Mouse (Mus musculus) forebrain, embryonic 10.5 days (tissue): ENCODE data around the gene Teddm3. TPM values are rescaled to one million over a fixed set of nuclear protein-coding genes. Genes with fewer than 3 reads are reported as not detected.
"Not testable (repeated sequence)": the region's sequence is repeated elsewhere in the genome, so short reads cannot be mapped to it uniquely, and the experiment has no call there.

ENCODE experiments used
- DNase-seq: peaks from one replicate; pipeline ENCODE4 v3.0.0-alpha.2; 2017; ENCODE audit warnings: low spot score; ENCODE audit errors: extremely low spot score
- H3K27ac ChIP-seq: fragments of 300-500 bp; sonication (generic); 2 replicates; pipeline ENCODE4 v1.5.1; 2016; ENCODE audit warnings: mild to moderate bottlenecking
- H3K27me3 ChIP-seq: fragments of 300-500 bp; sonication (generic); 2 replicates; pipeline ENCODE4 v1.6.1; 2016; ENCODE audit warnings: mild to moderate bottlenecking; ENCODE audit not compliant: poor library complexity, severe bottlenecking
- H3K36me3 ChIP-seq: fragments of 300-500 bp; sonication (generic); replicated peaks from 2 replicates; pipeline ENCODE4 v1.6.1; 2016; ENCODE audit warnings: mild to moderate bottlenecking, moderate library complexity
- H3K4me1 ChIP-seq: fragments of 300-500 bp; sonication (generic); 2 replicates; pipeline ENCODE4 v1.6.1; 2016
- H3K4me3 ChIP-seq: fragments of 300-500 bp; sonication (generic); 2 replicates; pipeline ENCODE4 v1.5.1; 2016; ENCODE audit warnings: mild to moderate bottlenecking, moderate library complexity
- H3K9me3 ChIP-seq: fragments of 300-500 bp; sonication (generic); 2 replicates; pipeline ENCODE4 v1.6.1; 2016; ENCODE audit warnings: mild to moderate bottlenecking, moderate library complexity
- WGBS: fragments of 180-500 bp; shearing (Covaris S2); methylation state at CpG from one replicate; pipeline ENCODE4 v1.1.7; 2016; 5-methylcytosine and 5-hydroxymethylcytosine counted together
- polyA plus RNA-seq: library from polyadenylated mRNA; unstranded; fragments of >200 nt; fragmentation: Nextera tagmentation; extraction: Ambion mirVana; gene quantifications from 2 replicates; pipeline ENCODE4 v1.2.1, GENCODE M21; 2016

Gene Teddm3
- polyA plus RNA-seq, 1 experiment from 2014 or later = not detected

DNA sequence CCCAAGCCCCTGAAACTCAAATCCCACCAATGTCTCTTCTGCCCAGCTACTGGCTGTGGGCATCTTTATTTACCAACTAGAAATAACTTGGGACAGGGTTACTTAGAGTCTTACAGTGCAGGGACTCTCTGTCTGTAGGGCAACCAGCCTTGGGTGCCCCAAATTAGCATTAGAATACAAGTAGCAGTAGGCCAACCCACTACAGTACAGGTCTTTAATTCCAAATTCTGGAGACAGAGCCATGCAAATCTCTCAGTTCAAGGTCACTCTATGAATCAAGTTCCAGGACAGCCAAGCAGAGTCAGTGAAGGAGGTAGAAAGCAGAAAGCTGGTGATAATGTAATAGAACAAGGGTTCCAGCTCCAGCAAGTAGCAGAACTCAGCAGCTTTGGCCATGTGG, 30.9 kb upstream of the Teddm3 start:
- Histone ChIP-seq H3K4me1 (peaks cover 9% of the 10 kb centered on the region), H3K36me3 (no peaks in the 10 kb centered on the region), H3K27ac (no peak overlapping the region), H3K4me3 (no peak overlapping the region), H3K9me3 (no peaks in the 10 kb centered on the region), H3K27me3 (no peaks in the 10 kb centered on the region)
- DNase-seq = no peak

DNA sequence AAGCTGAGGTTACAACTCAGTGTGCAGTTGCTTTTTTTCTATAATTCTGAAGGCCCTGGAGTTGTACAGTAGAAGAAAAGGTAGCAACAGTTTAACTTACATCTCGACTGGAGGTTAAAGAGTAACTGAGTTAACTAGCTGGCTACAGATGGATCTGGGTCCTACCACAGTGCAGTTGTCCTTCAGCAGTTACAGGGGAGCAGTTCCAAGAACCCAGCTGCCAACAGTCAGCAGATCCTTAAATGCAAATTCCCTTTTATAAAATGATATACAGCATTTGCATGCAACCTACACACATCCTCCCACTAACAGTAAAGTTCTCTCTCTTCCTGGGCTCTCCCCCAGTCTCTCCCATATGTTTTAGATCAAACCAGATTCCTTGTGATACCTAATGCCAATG, 28.3 kb upstream of the Teddm3 start:
- H3K4me3 ChIP-seq = no peak overlapping the region
- no peaks in the 10 kb centered on the region for H3K27me3 ChIP-seq
- WGBS = 83% methylated on average over 1 of the region's 1 CpGs
- H3K9me3 ChIP-seq = no peaks in the 10 kb centered on the region
- DNase-seq = no peak
- no peaks in the 10 kb centered on the region for H3K36me3 ChIP-seq
- no peak overlapping the region for H3K27ac ChIP-seq
- no peaks in the 10 kb centered on the region; the same call in 1 of the 2 replicates for H3K4me1 ChIP-seq

- no peak for DNase-seq
- Histone ChIP-seq H3K9me3 (no peaks in the 10 kb centered on the region), H3K36me3 (no peaks in the 10 kb centered on the region), H3K4me1 (no peaks in the 10 kb centered on the region), H3K27ac (no peak overlapping the region), H3K27me3 (no peaks in the 10 kb centered on the region), H3K4me3 (no peak overlapping the region)
- no CpG with 5 or more reads among the region's 1 CpGs for WGBS
Measured at GRCm38 (mm10) chr16:21175236-21175635, 21.4 kb upstream of the Teddm3 start.

DNA sequence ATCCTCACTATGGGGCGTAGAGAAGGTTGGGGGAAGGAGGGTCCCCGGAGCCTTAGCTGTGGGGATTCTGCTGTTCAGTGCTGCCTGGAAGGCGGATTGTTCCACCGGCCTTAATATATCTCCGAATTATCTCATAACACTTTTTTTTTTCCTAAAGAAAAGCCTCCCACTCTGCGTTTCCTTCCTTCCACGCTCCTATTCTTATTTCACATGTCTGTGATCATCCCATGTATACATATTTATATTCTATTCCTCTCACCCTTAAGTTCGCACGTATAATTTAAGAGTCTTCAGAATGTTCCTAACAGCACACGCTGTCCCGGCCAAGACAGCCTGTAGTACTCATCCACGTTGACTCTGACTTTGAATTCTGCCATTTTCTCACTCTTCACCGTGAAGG, 14.9 kb upstream of the Teddm3 start:
- WGBS = 91% methylated on average over 13 of the region's 13 CpGs
- no peak overlapping the region for H3K4me3 ChIP-seq
- no peak overlapping the region for H3K27ac ChIP-seq
- no peak for DNase-seq
- H3K27me3 ChIP-seq = no peaks in the 10 kb centered on the region
- no peaks in the 10 kb centered on the region for H3K4me1 ChIP-seq
- H3K9me3 ChIP-seq = no peaks in the 10 kb centered on the region
- H3K36me3 ChIP-seq = no peaks in the 10 kb centered on the region

DNA sequence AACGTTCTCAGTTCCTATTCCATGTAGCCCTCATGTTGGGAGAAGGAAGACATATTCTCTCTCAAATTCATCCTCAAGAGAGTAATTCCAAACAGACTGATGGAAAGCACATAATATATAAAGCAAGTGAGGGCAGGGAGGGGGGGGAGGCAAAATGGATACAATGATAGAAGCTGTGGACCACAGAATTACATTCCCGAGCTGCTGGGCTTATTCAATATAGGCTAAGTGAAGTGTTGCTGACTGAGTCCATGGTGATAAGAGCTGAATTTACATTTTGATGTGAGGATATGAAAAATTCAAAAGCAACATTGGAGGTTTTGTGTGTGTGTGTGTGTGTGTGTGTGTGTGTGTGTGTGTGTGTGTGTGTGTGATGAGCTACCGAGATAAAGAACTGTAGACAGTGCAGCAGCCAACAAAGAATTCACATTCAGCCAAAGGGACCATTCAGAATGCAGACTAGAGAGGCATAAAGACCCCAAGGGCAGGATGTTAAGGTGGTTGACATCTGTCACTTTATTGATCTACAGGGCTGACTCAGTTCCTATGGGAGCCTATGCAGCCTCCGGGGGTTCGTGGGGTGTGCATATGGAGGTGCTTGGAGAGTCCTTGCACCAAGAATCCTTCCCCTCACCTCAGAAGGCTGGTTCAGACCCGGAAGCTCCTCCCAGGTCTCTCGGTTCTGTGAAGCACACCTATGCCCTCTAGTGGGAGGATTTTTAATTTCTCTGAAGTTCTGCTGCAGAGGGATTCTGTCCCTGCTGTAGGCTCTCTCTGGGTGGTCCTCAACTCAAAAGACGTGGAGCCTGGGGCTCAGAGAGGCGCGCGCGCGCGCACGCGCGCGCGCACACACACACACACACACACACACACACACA, 11.8 kb upstream of the Teddm3 start:
- not testable (repeated sequence) for H3K36me3 ChIP-seq, H3K27ac ChIP-seq, H3K4me3 ChIP-seq, H3K4me1 ChIP-seq, H3K27me3 ChIP-seq, H3K9me3 ChIP-seq, DNase-seq
- WGBS = 63% methylated on average over 5 of the region's 19 CpGs

DNA sequence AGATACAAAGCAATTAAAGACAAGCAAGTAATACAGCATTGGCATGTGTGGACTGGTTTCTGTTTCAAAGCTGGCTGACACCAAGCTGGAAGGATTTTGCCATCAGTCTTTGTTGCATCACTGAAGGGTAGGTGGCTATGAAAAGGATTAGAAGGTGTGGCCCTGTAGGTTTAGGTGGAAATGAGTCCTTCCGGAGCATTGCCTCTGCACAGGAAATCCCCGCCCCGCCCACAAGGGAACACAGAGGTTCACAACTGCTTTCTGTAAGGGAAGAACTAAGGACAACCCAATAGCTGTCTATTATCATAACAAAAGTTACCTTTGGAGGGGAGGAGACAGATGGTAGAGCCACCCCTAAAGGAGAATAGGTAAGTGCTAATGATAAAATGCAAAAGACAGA, 9.6 kb upstream of the Teddm3 start:
- H3K4me1 ChIP-seq, H3K9me3 ChIP-seq, H3K27me3 ChIP-seq, DNase-seq, H3K36me3 ChIP-seq, H3K27ac ChIP-seq, H3K4me3 ChIP-seq: not testable (repeated sequence)
- 90% methylated on average over 3 of the region's 3 CpGs for WGBS

GRCm38 (mm10) chr16:21159226-21159625, 5.4 kb upstream of the Teddm3 start:
- not testable (repeated sequence) for H3K4me1 ChIP-seq, H3K27ac ChIP-seq, DNase-seq, H3K36me3 ChIP-seq, H3K4me3 ChIP-seq, H3K9me3 ChIP-seq, H3K27me3 ChIP-seq
- WGBS = 95% methylated on average over 1 of the region's 1 CpGs

DNA sequence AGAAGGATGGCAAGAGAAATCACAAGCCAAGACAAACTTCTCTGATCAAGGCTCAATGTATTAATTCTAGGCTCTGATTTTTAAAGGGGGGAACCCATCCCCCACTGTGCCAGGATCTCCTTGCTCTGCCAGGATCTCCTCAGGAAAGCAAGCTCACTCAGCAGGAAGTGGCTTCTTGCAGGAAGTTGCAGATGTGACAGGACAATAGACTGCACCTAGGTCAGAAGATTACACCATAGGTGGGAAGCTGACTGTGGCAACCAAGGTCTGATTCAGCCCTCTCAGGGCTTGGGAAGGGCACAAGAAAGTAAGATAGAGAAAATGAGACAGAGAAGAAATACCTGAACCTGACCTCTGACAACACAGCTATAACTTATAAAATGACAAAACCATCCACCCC, 2.5 kb upstream of the Teddm3 start:
- H3K27ac ChIP-seq, H3K4me1 ChIP-seq, H3K4me3 ChIP-seq, DNase-seq, H3K9me3 ChIP-seq, H3K27me3 ChIP-seq, H3K36me3 ChIP-seq: not testable (repeated sequence)

DNA sequence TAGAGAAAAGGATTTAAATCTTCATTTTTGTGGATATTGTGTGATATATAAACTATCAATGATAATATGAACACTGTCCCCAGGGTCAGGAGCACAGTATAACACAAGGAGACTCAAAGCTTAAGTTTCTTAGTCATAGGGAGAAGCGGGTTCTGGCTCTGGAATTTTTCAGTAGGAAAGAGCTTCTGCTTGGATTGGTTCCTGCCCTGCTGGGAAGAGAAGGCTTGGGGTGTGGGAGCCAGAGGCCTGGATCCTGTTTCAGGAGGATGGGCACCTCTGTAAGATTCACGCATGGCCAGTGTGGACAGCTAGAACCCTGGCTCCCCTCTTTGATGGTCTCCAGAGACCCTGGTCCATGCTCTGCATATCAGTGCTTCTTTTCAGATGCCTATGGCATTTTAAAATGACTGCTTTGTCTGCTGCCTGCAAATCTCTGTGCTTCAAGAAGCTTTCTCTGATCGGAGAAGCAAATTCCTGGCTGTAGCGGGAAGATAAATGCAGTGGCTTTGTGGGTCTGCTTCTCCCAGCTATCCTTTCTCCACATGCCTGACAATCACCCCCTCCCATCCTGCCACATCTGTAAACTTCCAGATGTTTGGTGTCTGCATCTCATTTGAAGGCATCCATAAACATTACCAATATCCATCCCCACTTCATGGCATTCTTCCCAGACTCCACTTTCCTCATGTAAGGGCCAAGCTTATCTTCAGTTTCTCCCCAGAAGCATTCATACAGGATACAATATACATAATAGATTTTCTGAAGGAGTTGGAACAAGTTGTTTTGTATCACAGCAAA, 2.0 kb downstream of the Teddm3 start:
- no peak overlapping the region for H3K4me3 ChIP-seq
- 83% methylated on average over 4 of the region's 4 CpGs for WGBS
- no peaks in the 10 kb centered on the region for H3K27me3 ChIP-seq
- no peak for DNase-seq
- no peaks in the 10 kb centered on the region for H3K36me3 ChIP-seq
- no peaks in the 10 kb centered on the region for H3K9me3 ChIP-seq
- no peaks in the 10 kb centered on the region for H3K4me1 ChIP-seq
- H3K27ac ChIP-seq = no peak overlapping the region

GRCm38 (mm10) chr16:21149896-21150295, 3.9 kb downstream of the Teddm3 start:
- no peak overlapping the region for H3K4me3 ChIP-seq
- no peaks in the 10 kb centered on the region for H3K9me3 ChIP-seq
- no peaks in the 10 kb centered on the region for H3K36me3 ChIP-seq
- no peaks in the 10 kb centered on the region for H3K27me3 ChIP-seq
- no peaks in the 10 kb centered on the region for H3K4me1 ChIP-seq
- H3K27ac ChIP-seq = no peak overlapping the region
- DNase-seq = no peak

- not testable (repeated sequence) for H3K27ac ChIP-seq, H3K9me3 ChIP-seq, H3K27me3 ChIP-seq, DNase-seq, H3K4me1 ChIP-seq, H3K36me3 ChIP-seq, H3K4me3 ChIP-seq
- 90% methylated on average over 1 of the region's 1 CpGs for WGBS
Measured at GRCm38 (mm10) chr16:21148451-21148850, 5.3 kb downstream of the Teddm3 start.

DNA sequence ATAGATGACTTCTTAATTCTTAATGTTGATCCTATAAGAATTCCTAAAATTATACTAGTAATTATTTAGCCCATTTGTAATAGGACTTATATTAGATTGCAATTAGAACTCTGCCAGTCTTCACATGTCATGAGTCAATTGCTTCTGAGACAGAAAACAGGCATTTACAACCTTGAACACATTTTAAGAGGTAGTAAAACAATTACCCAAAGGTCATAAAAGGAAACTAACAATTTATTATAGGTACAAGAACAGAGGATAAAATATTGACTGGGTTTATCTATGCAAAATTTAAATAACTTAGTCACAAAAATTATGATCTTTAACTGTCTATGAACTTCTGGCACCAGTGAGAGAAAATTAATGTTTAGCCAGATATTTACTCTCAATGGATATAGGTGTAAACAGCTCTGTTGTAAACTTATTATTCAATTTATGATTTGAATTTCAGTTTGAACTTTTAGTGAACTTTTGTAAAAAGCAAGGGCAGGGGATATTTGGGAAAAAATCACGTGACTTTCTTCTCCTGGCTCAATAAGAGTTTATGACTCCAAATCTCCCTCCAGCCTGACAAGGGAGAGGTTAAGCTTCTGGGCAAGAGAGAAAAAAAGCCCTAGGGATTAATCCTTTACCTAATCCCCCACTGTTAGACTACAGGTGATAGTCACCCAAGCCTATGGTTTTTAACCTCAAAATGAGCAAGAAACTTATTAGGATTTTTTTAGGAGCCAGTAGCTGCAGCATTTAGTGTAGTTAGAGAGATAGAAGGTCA, 17.3 kb downstream of the Teddm3 start:
- H3K9me3 ChIP-seq = peaks cover 6% of the 10 kb centered on the region; the same call in 1 of the 2 replicates
- no peaks in the 10 kb centered on the region for H3K4me1 ChIP-seq
- no peaks in the 10 kb centered on the region for H3K36me3 ChIP-seq
- 59% methylated on average over 1 of the region's 1 CpGs for WGBS
- no peak overlapping the region for H3K27ac ChIP-seq
- no peaks in the 10 kb centered on the region for H3K27me3 ChIP-seq
- DNase-seq = no peak
- H3K4me3 ChIP-seq = no peak overlapping the region

GRCm38 (mm10) chr16:21127666-21128065, 26.1 kb downstream of the Teddm3 start:
- H3K27me3 ChIP-seq, H3K9me3 ChIP-seq, DNase-seq, H3K4me3 ChIP-seq, H3K4me1 ChIP-seq, H3K27ac ChIP-seq, H3K36me3 ChIP-seq: not testable (repeated sequence)
- 84% methylated on average over 3 of the region's 3 CpGs for WGBS
